Mouse (Mus musculus): ENCODE results near the gene Map2k3. TPM values are rescaled to one million over a fixed set of nuclear protein-coding genes. Genes with fewer than 3 reads are reported as not detected.
"Not testable (repeated sequence)": the region's sequence is repeated elsewhere in the genome, so short reads cannot be mapped to it uniquely, and the experiment has no call there.

Gene Map2k3
- 31.5 and 31.8 TPM in 2 replicates for polyA plus RNA-seq (2015; fragmentation: Nextera tagmentation; extraction: Ambion mirVana)

- peak within 1 kb of the TSS; percentile 84 for H3K4me3 ChIP-seq
- peak within 1 kb of the TSS; percentile 73 for H3K9ac ChIP-seq
- peak within 1 kb of the TSS; percentile 80 for H3K4me2 ChIP-seq
- peaks cover 39% of the 10 kb centered on the region for H3K4me1 ChIP-seq (replicated peaks)
- WGBS: under 1% methylated on average over 53 of the region's 59 CpGs
- H3K36me3 ChIP-seq: no peaks in the 10 kb centered on the region
- peak; percentile 96 for ATAC-seq (ENCODE audit: low FRiP score, low read depth)
- no peaks in the 10 kb centered on the region for H3K27me3 ChIP-seq
- H3K9me3 ChIP-seq: no peaks in the 10 kb centered on the region
- H3K27ac ChIP-seq (replicated peaks): peak within 1 kb of the TSS; percentile 75
These were observed at the start of gene Map2k3 for GRCm38 (mm10) chr11:60931869-60932481. Map2k3 (plus strand) TSS chr11:60932033.

GRCm38 (mm10) chr11:60882386-60882785 is 49.4 kb upstream of the Map2k3 start:
- H3K27me3 ChIP-seq: no peaks in the 10 kb centered on the region
- no peak overlapping the region for H3K4me2 ChIP-seq
- H3K9ac ChIP-seq: no peak overlapping the region
- peaks cover 14% of the 10 kb centered on the region for H3K4me1 ChIP-seq (replicated peaks)
- no peak for ATAC-seq (ENCODE audit: low FRiP score, low read depth)
- no peak overlapping the region for H3K4me3 ChIP-seq
- WGBS: 76% methylated on average over 3 of the region's 3 CpGs
- no peaks in the 10 kb centered on the region for H3K9me3 ChIP-seq
- H3K27ac ChIP-seq (replicated peaks): no peak overlapping the region
- H3K36me3 ChIP-seq: no peaks in the 10 kb centered on the region

- not testable (repeated sequence) for H3K27ac ChIP-seq (replicated peaks)
- 91% methylated on average over 3 of the region's 3 CpGs for WGBS
These were observed 44.8 kb upstream of the Map2k3 start for GRCm38 (mm10) chr11:60886986-60887385.

GRCm38 (mm10) chr11:60889861-60890260 is 42.0 kb upstream of the Map2k3 start:
- WGBS: 67% methylated on average over 2 of the region's 2 CpGs

More at GRCm38 (mm10) chr11:60886986-60887385, 44.8 kb upstream of the Map2k3 start:
- H3K9ac ChIP-seq; H3K9me3 ChIP-seq; H3K36me3 ChIP-seq; H3K4me1 ChIP-seq (replicated peaks); H3K4me3 ChIP-seq; ATAC-seq (ENCODE audit: low FRiP score, low read depth); H3K27me3 ChIP-seq; H3K4me2 ChIP-seq: not testable (repeated sequence)

GRCm38 (mm10) chr11:60890286-60890685 is 41.5 kb upstream of the Map2k3 start:
- Histone ChIP-seq H3K9me3 (no peaks in the 10 kb centered on the region), H3K4me2 (no peak overlapping the region), H3K4me1 (replicated peaks) (no peaks in the 10 kb centered on the region), H3K27me3 (no peaks in the 10 kb centered on the region), H3K27ac (replicated peaks) (no peak overlapping the region), H3K9ac (no peak overlapping the region), H3K36me3 (no peaks in the 10 kb centered on the region), H3K4me3 (no peak overlapping the region)
- WGBS: 79% methylated on average over 6 of the region's 6 CpGs
- no peak for ATAC-seq (ENCODE audit: low FRiP score, low read depth)

More at GRCm38 (mm10) chr11:60889861-60890260, 42.0 kb upstream of the Map2k3 start:
- no peak overlapping the region for H3K4me3 ChIP-seq
- H3K4me1 ChIP-seq (replicated peaks): no peaks in the 10 kb centered on the region
- no peaks in the 10 kb centered on the region for H3K36me3 ChIP-seq
- H3K9ac ChIP-seq: no peak overlapping the region
- H3K27me3 ChIP-seq: no peaks in the 10 kb centered on the region
- no peak overlapping the region for H3K27ac ChIP-seq (replicated peaks)
- H3K9me3 ChIP-seq: no peaks in the 10 kb centered on the region
- no peak overlapping the region for H3K4me2 ChIP-seq
- ATAC-seq (ENCODE audit: low FRiP score, low read depth): no peak

GRCm38 (mm10) chr11:60890744-60891143 is 41.1 kb upstream of the Map2k3 start:
- Histone ChIP-seq H3K9me3 (no peaks in the 10 kb centered on the region), H3K36me3 (no peaks in the 10 kb centered on the region), H3K27me3 (no peaks in the 10 kb centered on the region), H3K9ac (no peak overlapping the region), H3K4me2 (no peak overlapping the region), H3K4me3 (no peak overlapping the region), H3K4me1 (replicated peaks) (no peaks in the 10 kb centered on the region), H3K27ac (replicated peaks) (no peak overlapping the region)
- no peak for ATAC-seq (ENCODE audit: low FRiP score, low read depth)
- WGBS: 60% methylated on average over 3 of the region's 3 CpGs

GRCm38 (mm10) chr11:60895915-60896314 is 35.9 kb upstream of the Map2k3 start:
- H3K27ac ChIP-seq (replicated peaks): no peak overlapping the region
- no peak overlapping the region for H3K4me3 ChIP-seq
- H3K36me3 ChIP-seq: no peaks in the 10 kb centered on the region
- WGBS: 47% methylated on average over 4 of the region's 4 CpGs
- no peak overlapping the region for H3K4me2 ChIP-seq
- H3K27me3 ChIP-seq: no peaks in the 10 kb centered on the region
- H3K9me3 ChIP-seq: no peaks in the 10 kb centered on the region
- H3K4me1 ChIP-seq (replicated peaks): no peaks in the 10 kb centered on the region
- no peak for ATAC-seq (ENCODE audit: low FRiP score, low read depth)
- H3K9ac ChIP-seq: no peak overlapping the region

GRCm38 (mm10) chr11:60902001-60902400 is 29.8 kb upstream of the Map2k3 start:
- WGBS: 82% methylated on average over 7 of the region's 7 CpGs
- Histone ChIP-seq H3K27me3 (no peaks in the 10 kb centered on the region), H3K9ac (no peak overlapping the region), H3K9me3 (no peaks in the 10 kb centered on the region), H3K27ac (replicated peaks) (no peak overlapping the region), H3K4me1 (replicated peaks) (no peaks in the 10 kb centered on the region), H3K4me3 (no peak overlapping the region), H3K4me2 (no peak overlapping the region), H3K36me3 (peaks cover 21% of the 10 kb centered on the region)
- ATAC-seq (ENCODE audit: low FRiP score, low read depth): no peak

GRCm38 (mm10) chr11:60902486-60902885 is 29.3 kb upstream of the Map2k3 start:
- Histone ChIP-seq H3K4me1 (replicated peaks) (no peaks in the 10 kb centered on the region), H3K4me3 (no peak overlapping the region), H3K9ac (no peak overlapping the region), H3K27me3 (no peaks in the 10 kb centered on the region), H3K36me3 (peaks cover 21% of the 10 kb centered on the region), H3K27ac (replicated peaks) (no peak overlapping the region), H3K4me2 (no peak overlapping the region), H3K9me3 (no peaks in the 10 kb centered on the region)
- ATAC-seq (ENCODE audit: low FRiP score, low read depth): no peak
- WGBS: 80% methylated on average over 4 of the region's 4 CpGs

GRCm38 (mm10) chr11:60903661-60904061 is 28.2 kb upstream of the Map2k3 start:
- no peaks in the 10 kb centered on the region for H3K4me1 ChIP-seq (replicated peaks)
- H3K27ac ChIP-seq (replicated peaks): no peak overlapping the region
- H3K4me2 ChIP-seq: no peak overlapping the region
- H3K9me3 ChIP-seq: no peaks in the 10 kb centered on the region
- WGBS: 92% methylated on average over 6 of the region's 6 CpGs
- H3K4me3 ChIP-seq: no peak overlapping the region
- no peak for ATAC-seq (ENCODE audit: low FRiP score, low read depth)
- H3K36me3 ChIP-seq: peaks cover 21% of the 10 kb centered on the region
- H3K27me3 ChIP-seq: no peaks in the 10 kb centered on the region
- H3K9ac ChIP-seq: no peak overlapping the region

- H3K9me3 ChIP-seq: no peaks in the 10 kb centered on the region
- no peak overlapping the region for H3K4me3 ChIP-seq
- H3K36me3 ChIP-seq: peaks cover 21% of the 10 kb centered on the region
- no peaks in the 10 kb centered on the region for H3K4me1 ChIP-seq (replicated peaks)
- no peak overlapping the region for H3K9ac ChIP-seq
- H3K27ac ChIP-seq (replicated peaks): no peak overlapping the region
- ATAC-seq (ENCODE audit: low FRiP score, low read depth): no peak
- no peak overlapping the region for H3K4me2 ChIP-seq
- H3K27me3 ChIP-seq: no peaks in the 10 kb centered on the region
- 92% methylated on average over 10 of the region's 10 CpGs for WGBS
These were observed 26.3 kb upstream of the Map2k3 start for GRCm38 (mm10) chr11:60905407-60906120.

GRCm38 (mm10) chr11:60906449-60906848 is 25.4 kb upstream of the Map2k3 start:
- H3K4me3 ChIP-seq: no peak overlapping the region
- no peak overlapping the region for H3K9ac ChIP-seq
- H3K36me3 ChIP-seq: peaks cover 21% of the 10 kb centered on the region
- ATAC-seq (ENCODE audit: low FRiP score, low read depth): no peak
- H3K4me1 ChIP-seq (replicated peaks): peaks cover 5% of the 10 kb centered on the region
- no peaks in the 10 kb centered on the region for H3K9me3 ChIP-seq
- H3K27me3 ChIP-seq: no peaks in the 10 kb centered on the region
- H3K4me2 ChIP-seq: no peak overlapping the region
- no peak overlapping the region for H3K27ac ChIP-seq (replicated peaks)
- 96% methylated on average over 4 of the region's 4 CpGs for WGBS
